Mouse (Mus musculus) liver, postnatal 0 days (tissue): ENCODE data around the gene Smim20. TPM values are rescaled to one million over a fixed set of nuclear protein-coding genes. Genes with fewer than 3 reads are reported as not detected.

ENCODE experiments used
- ATAC-seq: fragments of 200-750 bp; cut with Nextera tagmentation; 2 replicates; pipeline ENCODE4 v1.8.0; 2017; ENCODE audit warnings: mild to moderate bottlenecking, moderate library complexity
- DNase-seq: peaks from one replicate; pipeline ENCODE4 v3.0.0-alpha.2; 2016
- H3K27ac ChIP-seq: fragments of 300-500 bp; sonication (generic); 2 replicates; pipeline ENCODE4 v1.5.1; 2014; ENCODE audit warnings: antibody characterized with exemption, moderate library complexity, mild to moderate bottlenecking, low read depth
- H3K27me3 ChIP-seq: fragments of 300-500 bp; sonication (generic); 2 replicates; pipeline ENCODE4 v1.6.1; 2014; ENCODE audit warnings: low read length, control low read depth, mixed read lengths; ENCODE audit not compliant: insufficient read depth
- H3K36me3 ChIP-seq: fragments of 300-500 bp; sonication (generic); replicated peaks from 2 replicates; pipeline ENCODE4 v1.6.1; 2014; ENCODE audit warnings: mild to moderate bottlenecking, control low read depth, low read length, moderate library complexity, mixed read lengths; ENCODE audit not compliant: insufficient read depth
- H3K4me1 ChIP-seq: fragments of 300-500 bp; sonication (generic); 2 replicates; pipeline ENCODE4 v1.6.1; 2014; ENCODE audit warnings: antibody characterized with exemption, mild to moderate bottlenecking, control low read depth; ENCODE audit not compliant: insufficient read depth
- H3K4me2 ChIP-seq: fragments of 300-500 bp; sonication (generic); 2 replicates; pipeline ENCODE4 v1.6.1; 2014; ENCODE audit warnings: low read depth, mild to moderate bottlenecking, low read length, moderate library complexity, mixed read lengths
- H3K4me3 ChIP-seq: fragments of 300-500 bp; sonication (generic); 2 replicates; pipeline ENCODE4 v1.5.1; 2014; ENCODE audit warnings: low read depth, low read length
- H3K9ac ChIP-seq: fragments of 300-500 bp; sonication (generic); replicated peaks from 2 replicates; pipeline ENCODE4 v1.6.1; 2014; ENCODE audit warnings: mild to moderate bottlenecking, moderate library complexity
- H3K9me3 ChIP-seq: fragments of 300-500 bp; sonication (generic); 2 replicates; pipeline ENCODE4 v1.6.1; 2016; ENCODE audit warnings: mild to moderate bottlenecking, control low read depth, low read length, mixed read lengths
- CTCF ChIP-seq: sonication (generic); IDR thresholded peaks from 2 replicates; pipeline ENCODE4 v1.5.1; 2016; ENCODE audit warnings: antibody characterized with exemption, low read depth
- EP300 ChIP-seq: IDR thresholded peaks from 2 replicates; pipeline ENCODE4 v1.6.1; 2016; ENCODE audit warnings: antibody characterized with exemption, low read depth, mild to moderate bottlenecking
- WGBS: fragments of 180-500 bp; shearing (Covaris S2); extraction: QIAGEN DNeasy Blood & Tissue Kit; methylation state at CpG from one replicate; pipeline ENCODE4 v1.1.7; 2014; ENCODE audit not compliant: insufficient replicate concordance; 5-methylcytosine and 5-hydroxymethylcytosine counted together
- polyA plus RNA-seq: library from polyadenylated mRNA; unstranded; fragments of >200 nt; fragmentation: Nextera tagmentation; extraction: Ambion mirVana; gene quantifications from 2 replicates; pipeline ENCODE4 v1.2.1, GENCODE M21; 2015

Smim20 gene
- polyA plus RNA-seq, 1 experiment from 2014 or later, result 65.1 TPM

GRCm38 (mm10) chr5:53259894-53260293, 7.0 kb upstream of the Smim20 start:
- ATAC-seq (no peak), DNase-seq (no peak)
- WGBS, result 59% methylated on average over 5 of the region's 5 CpGs
- no peak overlapping the region for H3K4me2 ChIP-seq
- no peak overlapping the region for H3K4me3 ChIP-seq
- H3K36me3 ChIP-seq, result no peaks in the 10 kb centered on the region
- no peak overlapping the region for H3K27ac ChIP-seq
- 0 out of 2 replicates have a peak, but pooled peaks cover 2% of the 10 kb centered on the region for H3K4me1 ChIP-seq
- no peak overlapping the region for H3K9ac ChIP-seq
- TF ChIP-seq CTCF (no peak), EP300 (no peak)
- no peaks in the 10 kb centered on the region for H3K9me3 ChIP-seq
- H3K27me3 ChIP-seq, result peaks cover 25% of the 10 kb centered on the region

GRCm38 (mm10) chr5:53261999-53262398, 4.9 kb upstream of the Smim20 start:
- H3K4me1 ChIP-seq, result 0 out of 2 replicates have a peak, but pooled peaks cover 6% of the 10 kb centered on the region
- TF ChIP-seq CTCF, result no peak
- TF ChIP-seq EP300, result no peak
- no peak overlapping the region for H3K27ac ChIP-seq
- no peak overlapping the region for H3K9ac ChIP-seq
- no peaks in the 10 kb centered on the region for H3K9me3 ChIP-seq
- H3K27me3 ChIP-seq, result peaks cover 20% of the 10 kb centered on the region
- ATAC-seq (no peak), DNase-seq (no peak)
- no peak overlapping the region for H3K4me3 ChIP-seq
- 70% methylated on average over 10 of the region's 10 CpGs for WGBS
- H3K36me3 ChIP-seq, result no peaks in the 10 kb centered on the region
- H3K4me2 ChIP-seq, result no peak overlapping the region

- ATAC-seq, result no peak
- no peak for DNase-seq
- H3K4me2 ChIP-seq, result no peak overlapping the region
- WGBS, result 64% methylated on average over 5 of the region's 5 CpGs
- no peak overlapping the region for H3K27ac ChIP-seq
- H3K36me3 ChIP-seq, result no peaks in the 10 kb centered on the region; the same call in 1 of the 2 replicates
- H3K4me3 ChIP-seq, result no peak overlapping the region
- no peaks in the 10 kb centered on the region for H3K9me3 ChIP-seq
- peaks cover 16% of the 10 kb centered on the region for H3K4me1 ChIP-seq
- peaks cover under 1% of the 10 kb centered on the region; the same call in 1 of the 2 replicates for H3K27me3 ChIP-seq
- no peak overlapping the region for H3K9ac ChIP-seq
- TF ChIP-seq EP300 (no peak), CTCF (no peak)
Observed at GRCm38 (mm10) chr5:53264061-53264460, 2.8 kb upstream of the Smim20 start.

GRCm38 (mm10) chr5:53265740-53266139, 1.1 kb upstream of the Smim20 start:
- no peak overlapping the region for H3K4me2 ChIP-seq
- TF ChIP-seq EP300 (no peak), CTCF (no peak)
- H3K36me3 ChIP-seq, result no peaks in the 10 kb centered on the region; the same call in 1 of the 2 replicates
- H3K27ac ChIP-seq, result no peak overlapping the region
- no peak for ATAC-seq
- H3K4me1 ChIP-seq, result peaks cover 16% of the 10 kb centered on the region
- DNase-seq, result no peak
- WGBS, result 81% methylated on average over 12 of the region's 12 CpGs
- no peak overlapping the region for H3K4me3 ChIP-seq
- H3K9me3 ChIP-seq, result no peaks in the 10 kb centered on the region
- H3K27me3 ChIP-seq, result no peaks in the 10 kb centered on the region
- H3K9ac ChIP-seq, result no peak overlapping the region

- ATAC-seq (no peak), DNase-seq (no peak)
- Histone ChIP-seq H3K27ac (no peak overlapping the region), H3K4me3 (no peak overlapping the region; the same call in 1 of the 2 replicates), H3K36me3 (no peaks in the 10 kb centered on the region; the same call in 1 of the 2 replicates), H3K4me1 (peaks cover 16% of the 10 kb centered on the region), H3K27me3 (no peaks in the 10 kb centered on the region), H3K9ac (no peak overlapping the region), H3K4me2 (peak overlapping the region; percentile 77; the same call in 1 of the 2 replicates), H3K9me3 (no peaks in the 10 kb centered on the region)
- WGBS, result 88% methylated on average over 4 of the region's 4 CpGs
- TF ChIP-seq EP300 (no peak), CTCF (no peak)
Observed at GRCm38 (mm10) chr5:53266181-53266580, 702 bp upstream of the Smim20 start.

- Histone ChIP-seq H3K27me3 (no peaks in the 10 kb centered on the region), H3K27ac (no peak overlapping the region), H3K4me2 (peak overlapping the region; percentile 77), H3K4me3 (no peak overlapping the region), H3K4me1 (peaks cover 20% of the 10 kb centered on the region), H3K9me3 (no peaks in the 10 kb centered on the region), H3K9ac (no peak overlapping the region), H3K36me3 (no peaks in the 10 kb centered on the region; the same call in none of the 2 replicates)
- no peak for TF ChIP-seq CTCF
- TF ChIP-seq EP300, result no peak
- 80% methylated on average over 6 of the region's 6 CpGs for WGBS
- ATAC-seq (no peak), DNase-seq (no peak)
Observed at GRCm38 (mm10) chr5:53268095-53268692, 1.3 kb downstream of the Smim20 start.
